Mouse (Mus musculus): ENCODE data around the gene Ap5b1.

Gene Ap5b1

GRCm38 (mm10) chr19:5567534-5568469, at the start of gene Ap5b1:
Ap5b1 (plus strand) TSS chr19:5568025.
- DNase-seq: peak; percentile 92

- DNase-seq: no peak
Observed at GRCm38 (mm10) chr19:5518721-5519120, 49.1 kb upstream of the Ap5b1 start.

- DNase-seq: no peak
Observed at GRCm38 (mm10) chr19:5525204-5525603, 42.6 kb upstream of the Ap5b1 start.

- peak; percentile 99 for DNase-seq
Observed at GRCm38 (mm10) chr19:5529325-5530137, 38.3 kb upstream of the Ap5b1 start.

GRCm38 (mm10) chr19:5530138-5530524, 37.7 kb upstream of the Ap5b1 start:
- DNase-seq: no peak

DNA sequence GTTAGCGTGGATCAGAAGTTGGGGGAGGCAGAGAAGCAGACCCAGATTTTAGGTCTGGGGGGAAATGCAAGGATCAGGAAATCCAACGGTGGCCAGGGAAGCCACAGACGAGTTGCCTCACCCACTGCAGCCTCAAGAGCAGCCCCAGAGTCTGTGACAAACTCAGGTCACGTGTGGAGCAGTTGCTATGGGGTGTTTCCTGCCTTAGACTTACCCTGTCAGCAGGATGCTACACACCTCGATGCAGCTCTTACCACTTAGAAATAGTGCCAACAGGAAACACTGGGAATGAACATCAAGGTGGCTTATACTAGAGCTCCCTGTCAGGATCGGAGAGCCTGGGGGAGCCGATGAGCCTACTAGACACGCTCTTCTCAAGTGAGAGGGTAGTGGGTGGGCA, 35.3 kb upstream of the Ap5b1 start:
- DNase-seq: no peak

- DNase-seq: no peak
Observed at GRCm38 (mm10) chr19:5538786-5539185, 29.0 kb upstream of the Ap5b1 start.

GRCm38 (mm10) chr19:5543362-5543761, 24.5 kb upstream of the Ap5b1 start:
- no peak for DNase-seq

DNA sequence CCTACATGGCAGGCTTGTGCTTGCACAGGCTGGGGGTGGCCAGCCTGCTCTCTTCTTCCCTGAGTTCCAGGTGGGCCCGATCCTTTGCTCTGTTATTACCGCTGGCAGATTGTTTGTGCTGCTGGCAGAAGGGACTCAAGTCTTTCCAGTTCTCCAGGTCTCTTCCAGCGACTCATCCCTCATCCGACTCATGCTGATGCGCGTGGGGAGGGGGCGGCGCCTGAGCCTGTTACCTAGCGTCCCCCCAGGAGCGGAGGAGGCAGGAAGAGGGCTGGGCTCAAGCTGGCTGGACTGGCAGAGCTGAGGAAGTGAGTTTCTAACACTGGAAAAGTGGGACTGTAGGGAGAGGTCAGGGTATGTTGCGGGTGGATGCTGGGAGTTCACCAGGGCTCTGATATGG, 23.8 kb upstream of the Ap5b1 start:
- no peak for DNase-seq

GRCm38 (mm10) chr19:5547471-5548056, 20.3 kb upstream of the Ap5b1 start:
- DNase-seq: no peak

- no peak for DNase-seq
Observed at GRCm38 (mm10) chr19:5553802-5554201, 14.0 kb upstream of the Ap5b1 start.

DNA sequence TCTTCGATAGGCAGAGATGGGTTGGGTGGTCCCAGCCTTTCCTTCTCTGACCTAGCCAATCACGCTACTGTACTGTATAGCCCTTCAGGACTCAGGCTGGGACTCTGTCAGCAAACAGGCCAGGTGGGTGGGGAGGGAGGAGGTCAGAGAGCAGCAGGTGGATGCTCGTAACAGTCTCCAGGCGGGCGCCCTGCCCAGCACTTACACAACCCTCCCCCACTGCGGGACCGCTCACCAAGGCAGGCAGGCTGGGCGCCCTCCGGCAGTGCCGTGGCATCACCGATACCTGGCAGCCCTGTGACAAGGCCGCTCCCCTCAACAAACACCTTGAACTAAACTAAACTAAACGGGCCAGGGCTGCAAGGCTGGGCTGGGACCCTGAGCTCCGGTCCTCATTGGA, 13.6 kb upstream of the Ap5b1 start:
- peak; percentile 76 for DNase-seq

DNA sequence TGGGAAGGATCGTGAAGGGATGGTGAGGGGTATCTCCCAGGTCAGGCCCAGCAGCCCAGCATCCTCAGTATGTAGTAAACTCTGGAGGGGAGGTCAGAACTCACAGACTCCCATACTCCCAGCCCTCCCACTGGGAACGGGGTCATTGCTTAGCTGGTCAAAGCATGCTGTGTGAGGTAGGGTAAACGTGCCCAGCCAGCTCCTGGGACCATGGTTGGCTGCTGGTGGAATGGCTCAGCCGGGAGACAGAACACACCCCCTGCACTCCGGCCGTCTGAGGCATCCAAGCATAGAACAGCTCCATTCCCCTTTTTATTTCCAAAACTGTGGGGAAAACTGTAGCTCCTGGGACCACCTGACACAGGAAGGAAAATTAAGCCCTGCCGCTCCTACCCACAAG, 9.7 kb upstream of the Ap5b1 start:
- DNase-seq: no peak

DNA sequence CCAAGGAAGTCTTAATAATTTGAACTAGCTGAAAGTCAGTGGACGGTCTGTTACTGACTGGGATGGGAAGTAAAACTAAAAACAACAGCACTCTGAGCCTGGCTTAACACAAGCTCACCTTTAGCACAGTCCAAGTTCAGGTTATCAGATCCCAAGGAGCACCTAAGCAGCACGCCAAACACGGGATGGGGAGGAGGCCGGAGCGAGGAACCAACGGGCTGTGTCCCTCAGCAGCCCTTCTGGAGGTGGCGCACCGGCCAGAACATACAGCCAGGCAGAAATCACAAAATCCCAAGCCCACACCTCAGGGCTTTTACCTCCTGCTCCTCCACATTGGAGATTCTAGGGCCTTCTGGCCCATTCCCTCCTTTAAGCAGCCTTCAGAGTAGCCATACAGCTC, 9.1 kb upstream of the Ap5b1 start:
- DNase-seq: no peak

GRCm38 (mm10) chr19:5559229-5559628, 8.6 kb upstream of the Ap5b1 start:
- DNase-seq: no peak

- no peak for DNase-seq
Observed at GRCm38 (mm10) chr19:5559631-5560456, 8.0 kb upstream of the Ap5b1 start.

DNA sequence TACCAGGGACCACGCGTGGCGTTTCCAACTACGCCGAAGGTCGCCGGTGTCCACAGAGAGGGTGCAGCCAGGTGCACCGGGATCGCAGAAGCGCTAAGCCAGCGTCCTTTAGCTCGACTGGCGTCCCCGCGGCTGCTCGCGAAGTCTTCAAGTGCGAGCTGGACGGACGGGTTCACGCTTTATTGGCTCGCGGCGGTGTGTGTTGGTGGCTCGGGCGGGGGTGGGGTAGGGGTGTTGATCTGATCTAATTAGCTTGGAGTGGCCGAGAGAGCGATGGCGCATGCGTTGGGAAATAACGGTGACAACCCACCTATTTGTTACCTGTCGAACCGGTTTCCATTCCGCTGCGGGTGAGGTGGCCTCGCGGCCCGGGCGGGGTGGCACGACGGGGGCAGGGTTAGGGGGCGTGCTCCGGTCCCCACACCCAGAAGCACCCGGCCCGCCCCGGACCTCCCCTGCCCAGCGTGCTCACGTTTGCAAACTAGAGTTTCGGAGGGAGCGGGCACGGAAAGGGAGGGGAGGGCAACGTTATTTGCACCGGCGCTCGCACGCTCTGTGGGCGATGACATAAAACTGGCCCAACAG, 7.3 kb upstream of the Ap5b1 start, which contains the start of gene Ovol1:
Gene Ovol1 (minus strand): TSS at position 190 of the 585 bp plus-strand sequence.
- peak; percentile 84 for DNase-seq

DNA sequence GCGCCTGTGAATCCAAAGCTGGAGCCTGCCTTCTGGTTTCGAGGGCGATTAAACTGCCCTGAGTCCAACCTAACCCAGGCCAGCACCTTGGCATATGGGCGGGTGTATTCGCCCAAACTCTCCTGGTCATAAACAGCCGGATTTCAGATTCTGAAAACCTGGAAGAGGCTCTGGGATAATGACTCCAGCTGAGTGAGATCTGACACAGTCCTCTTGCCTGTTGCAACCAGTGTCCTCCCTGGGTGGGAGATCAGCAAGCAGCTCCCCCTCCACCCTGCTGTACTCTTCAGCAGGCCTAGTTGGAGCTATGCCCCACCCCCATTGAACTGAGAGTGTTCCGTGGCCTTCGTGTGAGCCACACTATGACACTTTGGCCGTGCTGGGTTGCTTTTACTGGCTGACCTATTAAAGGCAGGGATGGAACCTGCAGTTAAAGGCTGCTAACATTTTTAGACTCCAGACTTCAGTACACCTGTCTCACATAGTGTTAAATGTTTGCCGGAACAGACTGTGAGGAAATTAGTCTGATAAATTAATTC, 6.5 kb upstream of the Ap5b1 start:
- no peak for DNase-seq

GRCm38 (mm10) chr19:5561886-5562285, 5.9 kb upstream of the Ap5b1 start:
- DNase-seq: no peak

GRCm38 (mm10) chr19:5562776-5563175, 5.0 kb upstream of the Ap5b1 start:
- DNase-seq: no peak

DNA sequence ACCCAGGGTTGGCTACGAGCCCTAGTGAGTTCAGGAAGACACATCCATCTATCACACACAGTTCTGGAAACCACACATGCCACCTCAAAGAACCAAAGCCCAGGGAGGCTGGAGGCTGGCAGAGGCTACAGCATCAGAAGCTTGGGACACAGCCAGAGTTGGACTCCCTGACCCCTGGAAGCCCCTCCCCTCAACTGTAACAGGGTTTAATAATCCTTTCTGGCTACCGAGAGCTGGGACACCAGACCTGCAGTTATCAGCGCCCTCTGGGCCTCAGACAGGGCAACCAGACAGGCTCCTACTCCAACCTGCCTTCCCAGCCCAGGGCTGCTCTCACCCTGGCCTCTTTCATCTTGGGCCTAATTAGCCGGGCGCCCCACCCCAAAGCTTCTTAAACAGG, 1.5 kb upstream of the Ap5b1 start:
- no peak for DNase-seq

DNA sequence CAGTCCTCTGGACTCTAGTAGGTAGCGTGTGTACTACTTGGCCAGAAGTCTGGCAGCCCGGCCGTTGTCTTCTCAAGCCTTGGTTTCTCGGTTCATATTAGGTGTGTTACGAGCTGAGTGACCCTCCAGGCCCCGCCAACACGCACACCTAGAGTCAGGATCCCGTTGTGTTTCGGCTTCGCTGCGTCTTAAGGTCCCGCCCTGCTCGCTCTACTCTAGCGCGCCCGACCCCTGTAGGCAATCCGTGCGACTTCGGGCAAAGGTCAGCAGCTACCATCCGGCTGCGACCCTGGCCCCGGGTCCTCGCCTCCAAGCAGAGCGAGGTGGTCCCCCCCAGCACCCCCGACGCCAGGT, 668 bp upstream of the Ap5b1 start:
- no peak for DNase-seq
